Mouse (Mus musculus): ENCODE measurements at regions not wholly inside any gene's neighbourhood (a gene's known extent, or its start where the extent isn't known, plus 50 kb on each side); places are given as distances from the start of the nearest gene placed in this dataset.

- DNase-seq (ENCODE audit: low spot score in 2 of 2): no peak
Measured at GRCm38 (mm10) chr10:121150668-121151067, 116.9 kb downstream of the Wif1 start.

- DNase-seq (ENCODE audit: low spot score in 2 of 2): no peak
Measured at GRCm38 (mm10) chr10:121153625-121154024, 119.9 kb downstream of the Wif1 start.

GRCm38 (mm10) chr10:121160499-121160898, 126.7 kb downstream of the Wif1 start:
- no peak for DNase-seq (ENCODE audit: low spot score in 2 of 2)

GRCm38 (mm10) chr10:121161201-121161600, 127.4 kb downstream of the Wif1 start:
- DNase-seq (ENCODE audit: low spot score in 2 of 2): no peak

- no peak for DNase-seq (ENCODE audit: low spot score in 2 of 2)
Measured at GRCm38 (mm10) chr10:121174022-121174421, 140.3 kb downstream of the Wif1 start.

GRCm38 (mm10) chr10:121189139-121189538, 155.4 kb downstream of the Wif1 start:
- no peak for DNase-seq (ENCODE audit: low spot score in 2 of 2)

GRCm38 (mm10) chr10:121199236-121199635, 151.8 kb downstream of the Tbc1d30 start:
- DNase-seq (ENCODE audit: low spot score in 2 of 2): no peak

- no peak for DNase-seq (ENCODE audit: low spot score in 2 of 2)
Measured at GRCm38 (mm10) chr10:121202531-121202930, 148.5 kb downstream of the Tbc1d30 start.

GRCm38 (mm10) chr10:121205551-121205950, 145.5 kb downstream of the Tbc1d30 start:
- DNase-seq (ENCODE audit: low spot score in 2 of 2): no peak

- DNase-seq (ENCODE audit: low spot score in 2 of 2): peak; percentile 31 to 37
Measured at GRCm38 (mm10) chr10:121206002-121206742, 144.9 kb downstream of the Tbc1d30 start.

- DNase-seq (ENCODE audit: low spot score in 2 of 2): no peak
Measured at GRCm38 (mm10) chr10:121206743-121207039, 144.4 kb downstream of the Tbc1d30 start.
